Mouse (Mus musculus) testis, adult 2 months (tissue): ENCODE data around the gene Olfr1426.

Experiments used
- CTCF ChIP-seq: fragments of 200-500 bp; IDR thresholded peaks from 2 replicates; pipeline ENCODE4 v1.5.1; 2012; ENCODE audit warnings: low read depth, mild to moderate bottlenecking, inconsistent platforms, low read length, moderate library complexity; ENCODE audit not compliant: control insufficient read depth, insufficient read depth, insufficient replicate concordance
- POLR2A ChIP-seq: fragments of 200-500 bp; IDR thresholded peaks from 2 replicates; pipeline ENCODE4 v1.6.1; 2012; ENCODE audit warnings: low read depth, mild to moderate bottlenecking, inconsistent platforms, low read length, moderate library complexity; ENCODE audit not compliant: control insufficient read depth

GRCm38 (mm10) chr19:12043163-12043562 is 48.6 kb downstream of the Olfr1426 start:
- no peak for TF ChIP-seq CTCF
- TF ChIP-seq POLR2A: no peak
